Mouse (Mus musculus) monocyte, adult 5-6 weeks (primary cell): Measurements from ENCODE around the gene Ifitm1. TPM values are rescaled to one million over a fixed set of nuclear protein-coding genes. Genes with fewer than 3 reads are reported as not detected.

Experiments
- ATAC-seq: fragments of 153-309, 156-312 bp; replicated peaks from 2 replicates; pipeline ENCODE4 v1.8.0; 2017; ENCODE audit warnings: mild to moderate bottlenecking; ENCODE audit not compliant: low TSS enrichment, insufficient number of reproducible peaks, severe bottlenecking, poor library complexity, low FRiP score
- total RNA-seq: library from RNA; stranded (forward); fragments of 200-1000, 200-491, 200-594 nt; gene quantifications from 3 replicates; pipeline ENCODE4 v1.2.3, GENCODE M21; 2017

Gene Ifitm1
- total RNA-seq, 1 experiment from 2014 or later, result 83.6 TPM

GRCm38 (mm10) chr7:140970931-140971330 is 3.9 kb downstream of the Ifitm1 start:
- ATAC-seq, result 0 out of 2 replicates have a peak, but pooled peaks have one; percentile 25

- ATAC-seq, result no peak
These were observed 4.6 kb downstream of the Ifitm1 start for GRCm38 (mm10) chr7:140971479-140972171.

- no peak for ATAC-seq
These were observed 6.6 kb downstream of the Ifitm1 start for GRCm38 (mm10) chr7:140973396-140974165.

- no peak for ATAC-seq
These were observed 7.9 kb downstream of the Ifitm1 start for GRCm38 (mm10) chr7:140974940-140975339.

- no peak for ATAC-seq
These were observed 8.4 kb downstream of the Ifitm1 start for GRCm38 (mm10) chr7:140975465-140975864.

- peak; percentile 59; the same call in 1 of the 2 replicates for ATAC-seq
These were observed 9.7 kb downstream of the Ifitm1 start for GRCm38 (mm10) chr7:140976720-140977119.

GRCm38 (mm10) chr7:140981704-140982103 is 14.7 kb downstream of the Ifitm1 start:
- ATAC-seq, result peak; percentile 91

GRCm38 (mm10) chr7:140982971-140983370 is 15.9 kb downstream of the Ifitm1 start:
- no peak for ATAC-seq

GRCm38 (mm10) chr7:140987182-140988138 is 20.4 kb downstream of the Ifitm1 start:
- no peak for ATAC-seq

- no peak for ATAC-seq
These were observed 22.0 kb downstream of the Ifitm1 start for GRCm38 (mm10) chr7:140989022-140989421.

GRCm38 (mm10) chr7:140990185-140990584 is 23.2 kb downstream of the Ifitm1 start:
- no peak; the same call in 1 of the 2 replicates for ATAC-seq

- peak; percentile 45; the same call in 1 of the 2 replicates for ATAC-seq
These were observed 23.6 kb downstream of the Ifitm1 start for GRCm38 (mm10) chr7:140990622-140991021.

- no peak for ATAC-seq
These were observed 24.2 kb downstream of the Ifitm1 start for GRCm38 (mm10) chr7:140991117-140991689.

- peak; percentile 81 for ATAC-seq
These were observed 30.8 kb downstream of the Ifitm1 start for GRCm38 (mm10) chr7:140997817-140998216.

- ATAC-seq, result peak; percentile 90
These were observed 32.1 kb downstream of the Ifitm1 start for GRCm38 (mm10) chr7:140998853-140999700.

- ATAC-seq, result no peak
These were observed 34.1 kb downstream of the Ifitm1 start for GRCm38 (mm10) chr7:141000881-141001708.
